In genomic region chr5:58428265-58428664, GRCm38 (mm10) we compare ENCODE assay signal across 15 mouse cellular contexts.
DNase-seq lines count a peak whose midpoint lies in the region; ATAC-seq and TF ChIP-seq lines count a peak whose summit lies in the region.
"Had no signal": no experiment of that assay in that cellular context is flagged by ENCODE, and none has a peak within 500 bp of the region (broad histone marks: within the 10 kb centered on the region; RNA-seq: fewer than 3 reads in every experiment).

No protein-coding gene starts in this region.

- no peak for ATAC-seq in heart, embryonic 12.5 days (ENCODE audit: insufficient number of reproducible peaks, low FRiP score)
- ATAC-seq in midbrain, postnatal 0 days (ENCODE audit: low FRiP score), result no peak
- no peak for ATAC-seq in midbrain, embryonic 15.5 days (replicated peaks)
- ATAC-seq in monocyte, adult 5-6 weeks (replicated peaks; ENCODE audit: insufficient number of reproducible peaks, low FRiP score, low TSS enrichment, poor library complexity, severe bottlenecking), result no peak
- ATAC-seq: CD4-positive, CD25-positive, alpha-beta regulatory T cell, adult 4 months had no signal

- WGBS in heart, embryonic 12.5 days, result 65% methylated on average over 2 of the region's 2 CpGs
- 57% methylated on average over 2 of the region's 2 CpGs for WGBS in midbrain, postnatal 0 days
- 57% methylated on average over 2 of the region's 2 CpGs for WGBS in midbrain, embryonic 15.5 days

- no peaks in the 10 kb centered on the region for H3K4me1 ChIP-seq in heart, embryonic 12.5 days (replicated peaks)
- H3K4me1 ChIP-seq in midbrain, postnatal 0 days (ENCODE audit: insufficient read depth, low read length), result no peaks in the 10 kb centered on the region
- H3K4me1 ChIP-seq in midbrain, embryonic 15.5 days, result no peaks in the 10 kb centered on the region
- H3K4me1 ChIP-seq: hindbrain, embryonic 15.5 days; neural tube, embryonic 13.5 days had no signal

- no peak for TF ChIP-seq CTCF in midbrain, postnatal 0 days (IDR thresholded peaks at IDR 0.05)

- no peaks in the 10 kb centered on the region for H3K27me3 ChIP-seq in heart, embryonic 12.5 days (replicated peaks)
- no peaks in the 10 kb centered on the region for H3K27me3 ChIP-seq in midbrain, postnatal 0 days (ENCODE audit: insufficient read depth, low read length)
- H3K27me3 ChIP-seq in midbrain, embryonic 15.5 days (replicated peaks), result no peaks in the 10 kb centered on the region
- H3K27me3 ChIP-seq: hindbrain, embryonic 15.5 days; neural tube, embryonic 13.5 days had no signal

- H3K4me3 ChIP-seq in heart, embryonic 12.5 days, result no peak overlapping the region
- no peak overlapping the region for H3K4me3 ChIP-seq in midbrain, postnatal 0 days (ENCODE audit: low read depth, low read length)
- H3K4me3 ChIP-seq in midbrain, embryonic 15.5 days, result no peak overlapping the region
- H3K4me3 ChIP-seq: hindbrain, embryonic 15.5 days; neural tube, embryonic 13.5 days had no signal

- H3K4me2 ChIP-seq in heart, embryonic 12.5 days, result no peak overlapping the region
- H3K4me2 ChIP-seq in midbrain, postnatal 0 days (ENCODE audit: low read depth, low read length, poor library complexity, severe bottlenecking), result no peak overlapping the region
- no peak overlapping the region for H3K4me2 ChIP-seq in midbrain, embryonic 15.5 days
- H3K4me2 ChIP-seq: hindbrain, embryonic 15.5 days; neural tube, embryonic 13.5 days had no signal

- no peaks in the 10 kb centered on the region for H3K36me3 ChIP-seq in heart, embryonic 12.5 days
- no peaks in the 10 kb centered on the region for H3K36me3 ChIP-seq in midbrain, postnatal 0 days (ENCODE audit: insufficient read depth, low read length)
- no peaks in the 10 kb centered on the region for H3K36me3 ChIP-seq in midbrain, embryonic 15.5 days (replicated peaks)
- H3K36me3 ChIP-seq: hindbrain, embryonic 15.5 days; neural tube, embryonic 13.5 days had no signal

- no peak overlapping the region for H3K9ac ChIP-seq in heart, embryonic 12.5 days
- no peak overlapping the region for H3K9ac ChIP-seq in midbrain, postnatal 0 days (replicated peaks; ENCODE audit: low read length, poor library complexity, severe bottlenecking)
- no peak overlapping the region for H3K9ac ChIP-seq in midbrain, embryonic 15.5 days
- H3K9ac ChIP-seq: hindbrain, embryonic 15.5 days; neural tube, embryonic 13.5 days had no signal

- H3K27ac ChIP-seq in heart, embryonic 12.5 days (ENCODE audit: poor library complexity, severe bottlenecking), result no peak overlapping the region
- no peak overlapping the region for H3K27ac ChIP-seq in midbrain, postnatal 0 days (ENCODE audit: low read depth, low read length)
- no peak overlapping the region for H3K27ac ChIP-seq in midbrain, embryonic 15.5 days
- H3K27ac ChIP-seq: hindbrain, embryonic 15.5 days; neural tube, embryonic 13.5 days had no signal

- intact Hi-C loops in heart, postnatal 10 days (cut with DNase I), result no loop called here
- intact Hi-C loops in gastrocnemius, postnatal 14 days (cut with DNase I; ENCODE audit: low total_unique reads), result no loop called here

- DNase-seq in heart, postnatal 10 days, result peak; percentile 36 to 38
- peak; percentile 60 for DNase-seq in midbrain, postnatal 0 days (ENCODE audit: low spot score)
- DNase-seq in cerebellum, adult 9-10 months, result peak; percentile 15
- DNase-seq in gastrocnemius, postnatal 14 days, result no peak
- DNase-seq: adrenal gland, postnatal 14 days; kidney, adult 18-20 months; kidney, postnatal 14 days; layer of hippocampus, adult 9-11 months; thymus, adult 2 months had no signal

- no peaks in the 10 kb centered on the region for H3K9me3 ChIP-seq in heart, embryonic 12.5 days (replicated peaks)
- H3K9me3 ChIP-seq in midbrain, postnatal 0 days (ENCODE audit: low read length), result no peaks in the 10 kb centered on the region
- H3K9me3 ChIP-seq in midbrain, embryonic 15.5 days, result no peaks in the 10 kb centered on the region
- H3K9me3 ChIP-seq: hindbrain, embryonic 15.5 days; neural tube, embryonic 13.5 days had no signal
